Mouse (Mus musculus): ENCODE data around the gene Hnrnpf.

DNA sequence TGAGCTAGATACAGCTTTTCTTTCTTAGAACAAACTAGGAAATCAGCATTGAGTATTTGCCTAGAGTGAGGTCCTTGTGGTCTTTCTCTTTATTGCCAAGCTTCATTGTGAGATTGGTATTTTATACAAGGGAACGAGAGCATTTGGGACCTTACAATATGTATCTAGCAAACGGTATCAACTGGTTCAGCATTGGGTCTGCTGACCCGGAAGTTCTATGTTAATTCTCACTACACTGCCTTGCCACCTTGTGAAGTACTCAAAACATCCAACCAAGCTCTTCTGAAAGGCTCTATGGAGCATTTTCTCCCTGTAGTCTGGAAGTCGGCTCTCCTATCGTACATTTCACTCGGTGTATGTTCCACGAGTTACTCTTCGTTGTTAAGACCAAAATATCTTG is 36.4 kb upstream of the Hnrnpf start:
- TF ChIP-seq MAFK (IDR thresholded peaks at IDR 0.05; ENCODE audit: insufficient read depth, low read depth, low read length), result no peak
- no peak for TF ChIP-seq ZC3H11A (IDR thresholded peaks at IDR 0.05; ENCODE audit: borderline replicate concordance, low read depth, low read length)
- no peak for TF ChIP-seq CHD2 (IDR thresholded peaks at IDR 0.05; ENCODE audit: low read depth, low read length)
- TF ChIP-seq HCFC1 (IDR thresholded peaks at IDR 0.05; ENCODE audit: borderline replicate concordance, insufficient read depth, low read length), result no peak
- no peak for TF ChIP-seq ZNF384 (IDR thresholded peaks at IDR 0.05; ENCODE audit: low read depth, low read length)

All from ES-E14 (cell line).